Mouse (Mus musculus) cortical plate, adult 2 months (tissue): Measurements from ENCODE around the gene Kdm4c. TPM values are rescaled to one million over a fixed set of nuclear protein-coding genes. Genes with fewer than 3 reads are reported as not detected.

Experiments used
- H3K27ac ChIP-seq: fragments of 200-500 bp; 2 replicates; pipeline ENCODE4 v1.5.1; 2012; ENCODE audit warnings: low read length, control low read depth, inconsistent platforms; ENCODE audit not compliant: insufficient read depth
- H3K4me1 ChIP-seq: fragments of 200-500 bp; 2 replicates; pipeline ENCODE4 v1.6.1; 2011; ENCODE audit warnings: low read length; ENCODE audit not compliant: control insufficient read depth, insufficient read depth
- H3K4me3 ChIP-seq: fragments of 200-500 bp; 2 replicates; pipeline ENCODE4 v1.5.1; 2011; ENCODE audit warnings: mild to moderate bottlenecking, low read length, control low read depth; ENCODE audit not compliant: insufficient read depth
- CTCF ChIP-seq: fragments of 200-500 bp; IDR thresholded peaks from 2 replicates; pipeline ENCODE4 v1.5.1; 2011; ENCODE audit warnings: mild to moderate bottlenecking, control low read depth, low read length; ENCODE audit not compliant: insufficient read depth; ENCODE audit errors: extremely low read depth
- POLR2A ChIP-seq: fragments of 200-500 bp; IDR thresholded peaks from 2 replicates; pipeline ENCODE4 v1.6.1; 2011; ENCODE audit warnings: mild to moderate bottlenecking, low read length, control low read depth; ENCODE audit not compliant: insufficient read depth; ENCODE audit errors: extremely low read depth
- polyA plus RNA-seq: library from polyadenylated mRNA; depleted of rRNA; stranded (reverse); fragments of >200 nt; gene quantifications from 2 replicates; pipeline ENCODE4 v1.2.3, GENCODE M21; 2012; rRNA removed

The Kdm4c gene
- polyA plus RNA-seq, 1 experiment: 12.8 TPM

DNA sequence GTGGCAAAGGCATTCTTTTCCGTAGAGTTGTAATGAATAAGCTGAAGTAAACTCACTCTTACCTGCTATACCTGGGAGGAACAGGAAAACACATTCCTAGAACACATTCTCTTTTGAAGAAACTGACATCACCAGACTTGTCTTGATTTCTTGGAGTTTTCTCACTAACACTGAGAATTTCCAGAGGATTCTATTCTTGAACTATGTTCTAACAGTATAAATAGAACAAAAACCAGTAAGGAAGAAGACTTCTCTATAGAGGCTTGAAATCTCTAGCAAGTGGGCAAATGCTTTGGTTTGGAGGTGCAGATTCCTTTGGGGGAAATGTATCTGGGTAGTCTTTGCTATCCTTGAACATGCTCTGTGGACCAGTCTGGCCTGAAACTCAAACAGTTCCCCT, 166.4 kb downstream of the Kdm4c start:
- Histone ChIP-seq H3K27ac (no peak overlapping the region), H3K4me1 (no peaks in the 10 kb centered on the region), H3K4me3 (no peak overlapping the region)
- TF ChIP-seq CTCF (no peak), POLR2A (no peak)

GRCm38 (mm10) chr4:74419794-74420193, 177.5 kb downstream of the Kdm4c start:
- Histone ChIP-seq H3K4me3 (no peak overlapping the region), H3K4me1 (no peaks in the 10 kb centered on the region), H3K27ac (no peak overlapping the region)
- TF ChIP-seq CTCF (no peak), POLR2A (no peak)

Other genes starting within 250 kb of the Kdm4c start
- 6.1 and 6.5 TPM in 2 replicates for gene Frmd3, start 229.1 kb upstream of the Kdm4c start, polyA plus RNA-seq